Mouse (Mus musculus) ES-E14 (cell line): ENCODE data around the gene Sf3b3.

Experiments used
- CHD2 ChIP-seq: IDR thresholded peaks from 2 replicates; pipeline ENCODE4 v1.6.1; 2014; ENCODE audit warnings: mild to moderate bottlenecking, low read depth, low read length, inconsistent platforms
- HCFC1 ChIP-seq: IDR thresholded peaks from 2 replicates; pipeline ENCODE4 v1.6.1; 2012; ENCODE audit warnings: low read length, inconsistent platforms, borderline replicate concordance; ENCODE audit not compliant: insufficient read depth
- MAFK ChIP-seq: IDR thresholded peaks from 2 replicates; pipeline ENCODE4 v1.6.1; 2014; ENCODE audit warnings: mild to moderate bottlenecking, low read depth, low read length, inconsistent platforms; ENCODE audit not compliant: insufficient read depth
- ZC3H11A ChIP-seq: IDR thresholded peaks from 2 replicates; pipeline ENCODE4 v1.6.1; 2012; ENCODE audit warnings: low read depth, mild to moderate bottlenecking, inconsistent platforms, low read length, borderline replicate concordance
- ZNF384 ChIP-seq: IDR thresholded peaks from 2 replicates; pipeline ENCODE4 v1.6.1; 2012; ENCODE audit warnings: low read depth, low read length, inconsistent platforms

GRCm38 (mm10) chr8:110888860-110889259 is 42.3 kb upstream of the Sf3b3 start:
- no peak for TF ChIP-seq MAFK
- no peak for TF ChIP-seq ZNF384
- TF ChIP-seq HCFC1 = no peak
- no peak for TF ChIP-seq ZC3H11A
- TF ChIP-seq CHD2 = no peak
